Mouse (Mus musculus) bone marrow, adult 2 months (tissue): ENCODE results near the gene Syngr1.

Source experiments
- CTCF ChIP-seq: fragments of 200-500 bp; IDR thresholded peaks from 2 replicates; pipeline ENCODE4 v1.5.1; 2011; ENCODE audit warnings: low read length, control low read depth; ENCODE audit not compliant: control insufficient read depth, insufficient read depth
- POLR2A ChIP-seq: fragments of 200-500 bp; IDR thresholded peaks from 2 replicates; pipeline ENCODE4 v1.6.1; 2011; ENCODE audit warnings: low read depth, mild to moderate bottlenecking, control low read depth, low read length, borderline replicate concordance; ENCODE audit not compliant: control insufficient read depth

DNA sequence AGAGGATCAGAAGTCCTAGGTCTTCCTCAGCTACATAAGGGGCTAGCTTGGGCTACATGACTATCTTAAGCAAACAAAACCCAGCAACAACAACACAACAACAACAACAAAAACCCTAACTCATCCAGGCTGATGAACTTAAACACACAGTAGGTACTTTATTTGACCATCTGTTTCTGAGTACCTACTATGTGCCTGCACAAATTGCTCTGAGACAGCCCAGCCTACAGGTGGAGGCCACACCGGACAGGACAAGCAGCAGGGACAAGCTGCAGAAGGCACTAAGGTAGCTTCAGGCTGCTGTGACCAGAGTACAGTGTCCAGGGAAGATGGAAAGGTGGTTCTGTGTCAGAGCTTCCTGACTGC, 17.9 kb upstream of the Syngr1 start:
- TF ChIP-seq CTCF (no peak), POLR2A (no peak)
